Mouse (Mus musculus): ENCODE results near the gene Cdrt4. TPM values are rescaled to one million over a fixed set of nuclear protein-coding genes. Genes with fewer than 3 reads are reported as not detected.

Cdrt4 gene
- polyA plus RNA-seq, 1 experiment from 2014 or later = not detected

GRCm38 (mm10) chr11:63025476-63025875 is 74.5 kb downstream of the Cdrt4 start:
- Histone ChIP-seq H3K27me3 (ENCODE audit: control insufficient read depth, insufficient read depth, low read length) (no peaks in the 10 kb centered on the region), H3K4me3 (ENCODE audit: low read depth, low read length) (no peak overlapping the region), H3K27ac (ENCODE audit: low read length) (peak overlapping the region; percentile 87; the same call in 1 of the 2 replicates), H3K4me1 (ENCODE audit: control insufficient read depth, insufficient read depth, low read length) (peaks cover 29% of the 10 kb centered on the region), H3K36me3 (ENCODE audit: control insufficient read depth, insufficient read depth, low read length) (no peaks in the 10 kb centered on the region), H3K4me2 (replicated peaks; ENCODE audit: low read depth, low read length) (no peak overlapping the region), H3K9me3 (ENCODE audit: control insufficient read depth, low read depth, low read length) (no peaks in the 10 kb centered on the region), H3K9ac (replicated peaks; ENCODE audit: low read depth, low read length) (no peak overlapping the region)
- ATAC-seq (ENCODE audit: insufficient number of reproducible peaks, insufficient read depth, low FRiP score, low read depth) = peak; percentile 76
- 42% methylated on average over 6 of the region's 6 CpGs for WGBS

DNA sequence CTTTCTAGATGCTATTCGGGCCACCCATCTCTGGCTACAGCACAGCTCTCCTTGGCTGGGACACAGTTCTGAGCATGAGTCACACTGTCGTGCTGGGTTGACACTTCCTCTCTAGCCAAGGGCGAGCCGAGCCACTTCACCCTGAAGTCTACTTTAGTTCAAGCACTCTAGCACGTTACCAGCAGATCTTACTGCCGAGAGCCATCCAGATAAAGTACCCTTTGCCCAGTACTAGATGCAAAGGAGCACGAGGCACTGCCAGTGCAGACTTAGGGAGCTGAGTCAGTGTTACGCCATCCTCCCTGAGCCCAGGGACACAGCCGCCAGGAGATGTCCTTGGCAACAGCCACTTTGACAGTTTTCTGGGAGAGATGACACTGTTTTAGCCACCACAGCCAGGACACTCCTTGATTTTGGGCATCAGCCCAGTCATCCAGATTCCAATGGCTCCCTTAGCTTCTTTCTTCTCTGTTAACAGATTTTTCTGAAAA is 75.7 kb downstream of the Cdrt4 start:
- Histone ChIP-seq H3K36me3 (ENCODE audit: control insufficient read depth, insufficient read depth, low read length) (no peaks in the 10 kb centered on the region), H3K9ac (replicated peaks; ENCODE audit: low read depth, low read length) (no peak overlapping the region), H3K27ac (ENCODE audit: low read length) (no peak overlapping the region), H3K27me3 (ENCODE audit: control insufficient read depth, insufficient read depth, low read length) (no peaks in the 10 kb centered on the region), H3K4me2 (replicated peaks; ENCODE audit: low read depth, low read length) (no peak overlapping the region), H3K4me3 (ENCODE audit: low read depth, low read length) (no peak overlapping the region), H3K9me3 (ENCODE audit: control insufficient read depth, low read depth, low read length) (no peaks in the 10 kb centered on the region), H3K4me1 (ENCODE audit: control insufficient read depth, insufficient read depth, low read length) (peaks cover 27% of the 10 kb centered on the region)
- 82% methylated on average over 9 of the region's 9 CpGs for WGBS
- no peak for ATAC-seq (ENCODE audit: insufficient number of reproducible peaks, insufficient read depth, low FRiP score, low read depth)

GRCm38 (mm10) chr11:63028131-63028530 is 77.1 kb downstream of the Cdrt4 start:
- Histone ChIP-seq H3K36me3 (ENCODE audit: control insufficient read depth, insufficient read depth, low read length) (no peaks in the 10 kb centered on the region), H3K9ac (replicated peaks; ENCODE audit: low read depth, low read length) (no peak overlapping the region), H3K27ac (ENCODE audit: low read length) (no peak overlapping the region), H3K9me3 (ENCODE audit: control insufficient read depth, low read depth, low read length) (no peaks in the 10 kb centered on the region), H3K27me3 (ENCODE audit: control insufficient read depth, insufficient read depth, low read length) (no peaks in the 10 kb centered on the region), H3K4me2 (replicated peaks; ENCODE audit: low read depth, low read length) (no peak overlapping the region), H3K4me1 (ENCODE audit: control insufficient read depth, insufficient read depth, low read length) (peaks cover 27% of the 10 kb centered on the region), H3K4me3 (ENCODE audit: low read depth, low read length) (no peak overlapping the region)
- WGBS = 86% methylated on average over 3 of the region's 3 CpGs
- no peak for ATAC-seq (ENCODE audit: insufficient number of reproducible peaks, insufficient read depth, low FRiP score, low read depth)

- Histone ChIP-seq H3K4me3 (ENCODE audit: low read depth, low read length) (no peak overlapping the region), H3K9ac (replicated peaks; ENCODE audit: low read depth, low read length) (no peak overlapping the region), H3K27me3 (ENCODE audit: control insufficient read depth, insufficient read depth, low read length) (no peaks in the 10 kb centered on the region), H3K9me3 (ENCODE audit: control insufficient read depth, low read depth, low read length) (no peaks in the 10 kb centered on the region), H3K4me2 (replicated peaks; ENCODE audit: low read depth, low read length) (no peak overlapping the region), H3K4me1 (ENCODE audit: control insufficient read depth, insufficient read depth, low read length) (peaks cover 17% of the 10 kb centered on the region), H3K36me3 (ENCODE audit: control insufficient read depth, insufficient read depth, low read length) (no peaks in the 10 kb centered on the region), H3K27ac (ENCODE audit: low read length) (no peak overlapping the region)
- ATAC-seq (ENCODE audit: insufficient number of reproducible peaks, insufficient read depth, low FRiP score, low read depth) = no peak
- WGBS = 58% methylated on average over 4 of the region's 4 CpGs
Observed at GRCm38 (mm10) chr11:63029148-63029714, 78.2 kb downstream of the Cdrt4 start.

DNA sequence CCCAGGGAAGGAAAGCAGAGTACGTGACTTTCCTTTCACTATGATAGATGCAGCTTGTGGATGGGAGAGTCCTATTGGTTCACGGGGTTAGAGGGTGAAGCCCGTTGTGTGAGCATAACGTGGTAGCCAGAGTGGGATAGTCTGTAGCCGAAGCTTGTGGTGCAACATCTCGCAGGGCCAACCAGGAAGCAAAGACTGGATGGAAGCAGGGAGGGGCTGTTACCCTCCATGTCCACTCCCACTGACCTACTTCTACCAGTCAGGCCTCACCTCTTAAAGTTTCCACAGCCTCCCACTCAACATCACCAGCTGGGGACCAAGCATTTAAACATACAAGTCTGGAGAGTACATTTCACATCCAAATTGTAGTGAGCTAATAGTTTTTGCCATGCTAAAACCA is 78.7 kb downstream of the Cdrt4 start:
- Histone ChIP-seq H3K36me3 (ENCODE audit: control insufficient read depth, insufficient read depth, low read length) (no peaks in the 10 kb centered on the region), H3K4me2 (replicated peaks; ENCODE audit: low read depth, low read length) (no peak overlapping the region), H3K9me3 (ENCODE audit: control insufficient read depth, low read depth, low read length) (no peaks in the 10 kb centered on the region), H3K9ac (replicated peaks; ENCODE audit: low read depth, low read length) (no peak overlapping the region), H3K4me1 (ENCODE audit: control insufficient read depth, insufficient read depth, low read length) (peaks cover 12% of the 10 kb centered on the region), H3K27ac (ENCODE audit: low read length) (no peak overlapping the region), H3K4me3 (ENCODE audit: low read depth, low read length) (no peak overlapping the region), H3K27me3 (ENCODE audit: control insufficient read depth, insufficient read depth, low read length) (no peaks in the 10 kb centered on the region)
- 90% methylated on average over 6 of the region's 6 CpGs for WGBS
- no peak for ATAC-seq (ENCODE audit: insufficient number of reproducible peaks, insufficient read depth, low FRiP score, low read depth)

- no peaks in the 10 kb centered on the region for H3K36me3 ChIP-seq (ENCODE audit: control insufficient read depth, insufficient read depth, low read length)
- no peak overlapping the region for H3K4me3 ChIP-seq (ENCODE audit: low read depth, low read length)
- no peak overlapping the region for H3K4me2 ChIP-seq (replicated peaks; ENCODE audit: low read depth, low read length)
- no peaks in the 10 kb centered on the region for H3K9me3 ChIP-seq (ENCODE audit: control insufficient read depth, low read depth, low read length)
- no peak overlapping the region for H3K27ac ChIP-seq (ENCODE audit: low read length)
- 65% methylated on average over 11 of the region's 11 CpGs for WGBS
- H3K4me1 ChIP-seq (ENCODE audit: control insufficient read depth, insufficient read depth, low read length) = peaks cover 2% of the 10 kb centered on the region; the same call in 1 of the 2 replicates
- no peak for ATAC-seq (ENCODE audit: insufficient number of reproducible peaks, insufficient read depth, low FRiP score, low read depth)
- H3K9ac ChIP-seq (replicated peaks; ENCODE audit: low read depth, low read length) = no peak overlapping the region
- no peaks in the 10 kb centered on the region for H3K27me3 ChIP-seq (ENCODE audit: control insufficient read depth, insufficient read depth, low read length)
Observed at GRCm38 (mm10) chr11:63035420-63036211, 84.6 kb downstream of the Cdrt4 start.

DNA sequence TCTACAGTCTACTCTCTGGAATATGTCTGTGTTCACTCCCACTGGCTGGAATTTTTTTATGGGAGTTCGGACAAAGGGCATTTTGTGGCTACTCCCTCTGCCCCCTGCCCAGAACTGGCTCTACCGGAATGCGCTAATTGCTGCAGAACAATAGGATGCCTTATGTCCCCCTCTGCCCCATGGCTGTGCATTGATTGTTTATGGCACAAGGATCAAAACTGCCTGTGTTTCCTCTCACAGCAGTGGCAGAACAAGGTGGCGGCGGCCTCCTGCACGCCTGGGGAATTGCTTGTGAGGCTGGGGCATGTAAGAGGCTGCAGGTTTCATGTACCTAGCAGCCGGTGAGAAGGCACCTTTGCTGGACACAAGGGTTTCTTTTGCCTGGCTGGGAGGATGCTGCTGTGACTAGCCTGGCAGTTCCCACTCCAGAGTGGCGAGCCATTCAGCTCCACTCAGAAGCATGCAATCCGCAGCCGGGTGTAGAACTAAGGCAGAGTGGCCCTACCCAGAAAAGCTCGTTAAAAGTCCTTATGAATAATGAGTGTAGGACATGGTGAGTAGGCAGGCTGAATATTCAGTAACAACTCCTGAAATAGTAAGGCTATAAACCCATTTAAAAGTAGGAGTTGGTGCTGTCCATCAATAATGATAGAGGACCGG is 89.1 kb downstream of the Cdrt4 start:
- no peak for ATAC-seq (ENCODE audit: insufficient number of reproducible peaks, insufficient read depth, low FRiP score, low read depth)
- Histone ChIP-seq H3K9ac (replicated peaks; ENCODE audit: low read depth, low read length) (no peak overlapping the region), H3K4me2 (replicated peaks; ENCODE audit: low read depth, low read length) (no peak overlapping the region), H3K4me3 (ENCODE audit: low read depth, low read length) (no peak overlapping the region), H3K9me3 (ENCODE audit: control insufficient read depth, low read depth, low read length) (no peaks in the 10 kb centered on the region), H3K36me3 (ENCODE audit: control insufficient read depth, insufficient read depth, low read length) (no peaks in the 10 kb centered on the region), H3K27ac (ENCODE audit: low read length) (no peak overlapping the region), H3K4me1 (ENCODE audit: control insufficient read depth, insufficient read depth, low read length) (peaks cover 2% of the 10 kb centered on the region; the same call in 1 of the 2 replicates), H3K27me3 (ENCODE audit: control insufficient read depth, insufficient read depth, low read length) (no peaks in the 10 kb centered on the region)
- WGBS = 65% methylated on average over 12 of the region's 12 CpGs
